In genomic region chr2:69690843-69691242, GRCm38 (mm10) we compare ENCODE assay signal across 33 mouse cellular contexts. TPM values are rescaled to one million over a fixed set of nuclear protein-coding genes. Genes with fewer than 3 reads are reported as not detected.
"Had no signal": no experiment of that assay in that cellular context is flagged by ENCODE, and none has a peak within 500 bp of the region (broad histone marks: within the 10 kb centered on the region; RNA-seq: fewer than 3 reads in every experiment).

No protein-coding gene starts in this region.

- DNase-seq: left cerebral cortex, postnatal 4 days; liver; liver, embryonic 13.5 days; liver, postnatal 0 days; lung, embryonic 14.5 days; lung, postnatal 14 days; lung, postnatal 36 days; midbrain, embryonic 14.5 days had no signal

- H3K4me2 ChIP-seq: limb, embryonic 12.5 days; limb, embryonic 13.5 days; limb, embryonic 15.5 days; liver, embryonic 11.5 days; liver, embryonic 12.5 days; liver, embryonic 13.5 days; liver, embryonic 15.5 days; lung, embryonic 14.5 days; lung, embryonic 15.5 days; midbrain, embryonic 11.5 days; midbrain, embryonic 12.5 days; midbrain, embryonic 13.5 days; midbrain, embryonic 15.5 days; neural tube, embryonic 12.5 days had no signal

- H3K4me1 ChIP-seq: limb, embryonic 10.5 days; limb, embryonic 12.5 days; limb, embryonic 13.5 days; limb, embryonic 15.5 days; liver, embryonic 12.5 days; liver, embryonic 13.5 days; liver, embryonic 15.5 days; lung, embryonic 15.5 days; megakaryocyte, embryonic 14.5 days; midbrain, embryonic 10.5 days; midbrain, embryonic 12.5 days; midbrain, embryonic 13.5 days; midbrain, embryonic 15.5 days; neural tube, embryonic 12.5 days had no signal

- H3K27me3 ChIP-seq: limb, embryonic 12.5 days; limb, embryonic 13.5 days; limb, embryonic 15.5 days; liver, embryonic 12.5 days; liver, embryonic 13.5 days; liver, embryonic 15.5 days; lung, embryonic 15.5 days; megakaryocyte, embryonic 14.5 days; midbrain, embryonic 13.5 days; midbrain, embryonic 15.5 days; neural tube, embryonic 12.5 days had no signal

- H3K27ac ChIP-seq: left cerebral cortex, adult 2 months; limb, embryonic 10.5 days; limb, embryonic 12.5 days; limb, embryonic 13.5 days; limb, embryonic 15.5 days; liver, embryonic 12.5 days; liver, embryonic 13.5 days; liver, embryonic 14.5 days; liver, embryonic 15.5 days; lung, embryonic 15.5 days; macrophage; midbrain, embryonic 10.5 days; midbrain, embryonic 12.5 days; midbrain, embryonic 13.5 days; midbrain, embryonic 15.5 days; neural tube, embryonic 12.5 days had no signal

- ATAC-seq: liver, embryonic 12.5 days; liver, postnatal 0 days; midbrain, embryonic 13.5 days; midbrain, embryonic 15.5 days; midbrain, embryonic 16.5 days had no signal

- H3K4me3 ChIP-seq: left cerebral cortex, adult 2 months; limb, embryonic 10.5 days; limb, embryonic 12.5 days; limb, embryonic 13.5 days; limb, embryonic 15.5 days; liver, embryonic 12.5 days; liver, embryonic 13.5 days; liver, embryonic 15.5 days; lung, embryonic 15.5 days; megakaryocyte, embryonic 14.5 days; midbrain, embryonic 10.5 days; midbrain, embryonic 12.5 days; midbrain, embryonic 13.5 days; midbrain, embryonic 15.5 days; myocyte; neural tube, embryonic 12.5 days had no signal

- H3K9ac ChIP-seq: limb, embryonic 12.5 days; limb, embryonic 13.5 days; limb, embryonic 15.5 days; liver, embryonic 12.5 days; liver, embryonic 13.5 days; liver, embryonic 14.5 days; liver, embryonic 15.5 days; liver, postnatal 0 days; lung, embryonic 14.5 days; lung, embryonic 15.5 days; midbrain, embryonic 12.5 days; midbrain, embryonic 13.5 days; midbrain, embryonic 15.5 days; neural tube, embryonic 12.5 days had no signal

- H3K9me3 ChIP-seq: limb, embryonic 10.5 days; limb, embryonic 12.5 days; limb, embryonic 13.5 days; limb, embryonic 15.5 days; liver, embryonic 12.5 days; liver, embryonic 13.5 days; liver, embryonic 15.5 days; lung, embryonic 15.5 days; megakaryocyte, embryonic 14.5 days; midbrain, embryonic 10.5 days; midbrain, embryonic 12.5 days; midbrain, embryonic 13.5 days; midbrain, embryonic 15.5 days; neural tube, embryonic 12.5 days had no signal

RNA-seq across cellular contexts. Expression of gene Klhl41, which starts 20.9 kb away (rescaled TPM):
- total RNA-seq: megakaryocyte progenitor cell, adult 5-6 weeks; megakaryocyte, adult 5-6 weeks; megakaryocyte-erythroid progenitor cell, adult 5-6 weeks; midbrain, postnatal 0 days; monocyte, adult 5-6 weeks had no signal
- polyA plus RNA-seq: macrophage; midbrain, postnatal 0 days had no signal

RNA-seq across cellular contexts. Expression of gene Bbs5, which starts 43.9 kb away (rescaled TPM):
- total RNA-seq: monocyte, adult 5-6 weeks had no signal
